Mouse (Mus musculus) layer of hippocampus, adult 11-12 months (tissue): ENCODE measurements at regions not wholly inside any gene's neighbourhood (a gene's known extent, or its start where the extent isn't known, plus 50 kb on each side); places are given as distances from the start of the nearest gene placed in this dataset.
A peak's percentile ranks its signal among the peaks of the same experiment; 100 is the strongest.

Experiments
- DNase-seq: peaks from one replicate; pipeline ENCODE4 v3.0.0; 2022; ENCODE audit warnings: low spot score

GRCm38 (mm10) chr6:148719062-148719461, 112.2 kb downstream of the Ipo8 start:
- DNase-seq = no peak

- DNase-seq = no peak
Observed at GRCm38 (mm10) chr6:148710406-148710805, 120.9 kb downstream of the Ipo8 start.

GRCm38 (mm10) chr6:148708389-148708788, 122.9 kb downstream of the Ipo8 start:
- no peak for DNase-seq

- DNase-seq = peak; percentile 15
Observed at GRCm38 (mm10) chr6:148705711-148706110, 125.6 kb downstream of the Ipo8 start.

- no peak for DNase-seq
Observed at GRCm38 (mm10) chr6:148693329-148693728, 137.9 kb downstream of the Ipo8 start.

GRCm38 (mm10) chr6:148687770-148688169, 143.5 kb downstream of the Ipo8 start:
- DNase-seq = peak; percentile 65

GRCm38 (mm10) chr6:148660152-148660551, 171.1 kb downstream of the Ipo8 start:
- DNase-seq = no peak

GRCm38 (mm10) chr6:148653216-148653615, 178.1 kb downstream of the Ipo8 start:
- no peak for DNase-seq

- no peak for DNase-seq
Observed at GRCm38 (mm10) chr6:148652434-148652833, 178.8 kb downstream of the Ipo8 start.

- no peak for DNase-seq
Observed at GRCm38 (mm10) chr6:148647423-148648390, 183.6 kb downstream of the Ipo8 start.

GRCm38 (mm10) chr6:148640595-148640994, 190.7 kb downstream of the Ipo8 start:
- no peak for DNase-seq

- DNase-seq = no peak
Observed at GRCm38 (mm10) chr6:148634148-148634547, 190.0 kb upstream of the Tmtc1 start.

- no peak for DNase-seq
Observed at GRCm38 (mm10) chr6:148627090-148627605, 183.0 kb upstream of the Tmtc1 start.

GRCm38 (mm10) chr6:148623119-148623770, 179.1 kb upstream of the Tmtc1 start:
- DNase-seq = no peak

- DNase-seq = no peak
Observed at GRCm38 (mm10) chr6:148620034-148620433, 175.8 kb upstream of the Tmtc1 start.

- DNase-seq = no peak
Observed at GRCm38 (mm10) chr6:148615931-148616330, 171.7 kb upstream of the Tmtc1 start.

- no peak for DNase-seq
Observed at GRCm38 (mm10) chr6:148615442-148615841, 171.3 kb upstream of the Tmtc1 start.

GRCm38 (mm10) chr6:148608881-148609280, 164.7 kb upstream of the Tmtc1 start:
- no peak for DNase-seq

GRCm38 (mm10) chr6:148605226-148605625, 161.0 kb upstream of the Tmtc1 start:
- DNase-seq = no peak

- no peak for DNase-seq
Observed at GRCm38 (mm10) chr6:148604790-148605189, 160.6 kb upstream of the Tmtc1 start.

GRCm38 (mm10) chr6:148603878-148604277, 159.7 kb upstream of the Tmtc1 start:
- DNase-seq = no peak

- no peak for DNase-seq
Observed at GRCm38 (mm10) chr6:148603460-148603859, 159.3 kb upstream of the Tmtc1 start.

GRCm38 (mm10) chr6:148602894-148603293, 158.7 kb upstream of the Tmtc1 start:
- DNase-seq = no peak
